Mouse (Mus musculus) limb, embryonic 14.5 days (tissue): ENCODE measurements at regions not wholly inside any gene's neighbourhood (a gene's known extent, or its start where the extent isn't known, plus 50 kb on each side); places are given as distances from the start of the nearest gene placed in this dataset.
A peak's percentile ranks its signal among the peaks of the same experiment; 100 is the strongest.

Experiments
- ATAC-seq: fragments of 200-750 bp; cut with Nextera tagmentation; 2 replicates; pipeline ENCODE4 v1.8.0; 2017; ENCODE audit warnings: low read depth, moderate number of reproducible peaks, moderate TSS enrichment; ENCODE audit not compliant: low FRiP score
- DNase-seq: peaks from one replicate; pipeline ENCODE4 v3.0.0-alpha.2; 2015; ENCODE audit warnings: low spot score
- H3K27ac ChIP-seq: fragments of 300-500 bp; sonication (generic); replicated peaks from 2 replicates; pipeline ENCODE4 v1.5.1; 2014; ENCODE audit warnings: low read depth, mild to moderate bottlenecking, low read length, moderate library complexity, mixed read lengths
- H3K27me3 ChIP-seq: fragments of 300-500 bp; sonication (generic); 2 replicates; pipeline ENCODE4 v1.6.1; 2014; ENCODE audit warnings: low read length, mixed read lengths; ENCODE audit not compliant: control insufficient read depth, insufficient read depth
- H3K36me3 ChIP-seq: fragments of 300-500 bp; sonication (generic); 2 replicates; pipeline ENCODE4 v1.6.1; 2014; ENCODE audit warnings: mild to moderate bottlenecking, low read length, moderate library complexity, mixed read lengths; ENCODE audit not compliant: control insufficient read depth, insufficient read depth
- H3K4me1 ChIP-seq: fragments of 300-500 bp; sonication (generic); 2 replicates; pipeline ENCODE4 v1.6.1; 2014; ENCODE audit warnings: antibody characterized with exemption, low read length, mixed read lengths; ENCODE audit not compliant: control insufficient read depth, insufficient read depth
- H3K4me2 ChIP-seq: fragments of 300-500 bp; sonication (generic); replicated peaks from 2 replicates; pipeline ENCODE4 v1.6.1; 2014; ENCODE audit warnings: low read depth, mild to moderate bottlenecking, low read length, moderate library complexity; ENCODE audit not compliant: severe bottlenecking
- H3K4me3 ChIP-seq: fragments of 300-500 bp; sonication (generic); replicated peaks from 2 replicates; pipeline ENCODE4 v1.5.1; 2014; ENCODE audit warnings: low read length
- H3K9ac ChIP-seq: fragments of 300-500 bp; sonication (generic); 2 replicates; pipeline ENCODE4 v1.6.1; 2014; ENCODE audit warnings: mild to moderate bottlenecking, low read depth, low read length, moderate library complexity; ENCODE audit not compliant: severe bottlenecking
- H3K9me3 ChIP-seq: fragments of 300-500 bp; sonication (generic); 2 replicates; pipeline ENCODE4 v1.6.1; 2016; ENCODE audit warnings: low read length; ENCODE audit not compliant: control insufficient read depth
- POLR2A ChIP-seq: fragments of 200-500 bp; IDR thresholded peaks from 2 replicates; pipeline ENCODE4 v1.8.0; 2012; ENCODE audit warnings: inconsistent platforms, mild to moderate bottlenecking, moderate library complexity, borderline replicate concordance; ENCODE audit not compliant: insufficient read depth, insufficient read length; ENCODE audit errors: extremely low read depth
- WGBS: fragments of 180-500 bp; shearing (Covaris S2); extraction: QIAGEN DNeasy Blood & Tissue Kit; methylation state at CpG from one replicate; pipeline ENCODE4 v1.1.7; 2014; 5-methylcytosine and 5-hydroxymethylcytosine counted together

DNA sequence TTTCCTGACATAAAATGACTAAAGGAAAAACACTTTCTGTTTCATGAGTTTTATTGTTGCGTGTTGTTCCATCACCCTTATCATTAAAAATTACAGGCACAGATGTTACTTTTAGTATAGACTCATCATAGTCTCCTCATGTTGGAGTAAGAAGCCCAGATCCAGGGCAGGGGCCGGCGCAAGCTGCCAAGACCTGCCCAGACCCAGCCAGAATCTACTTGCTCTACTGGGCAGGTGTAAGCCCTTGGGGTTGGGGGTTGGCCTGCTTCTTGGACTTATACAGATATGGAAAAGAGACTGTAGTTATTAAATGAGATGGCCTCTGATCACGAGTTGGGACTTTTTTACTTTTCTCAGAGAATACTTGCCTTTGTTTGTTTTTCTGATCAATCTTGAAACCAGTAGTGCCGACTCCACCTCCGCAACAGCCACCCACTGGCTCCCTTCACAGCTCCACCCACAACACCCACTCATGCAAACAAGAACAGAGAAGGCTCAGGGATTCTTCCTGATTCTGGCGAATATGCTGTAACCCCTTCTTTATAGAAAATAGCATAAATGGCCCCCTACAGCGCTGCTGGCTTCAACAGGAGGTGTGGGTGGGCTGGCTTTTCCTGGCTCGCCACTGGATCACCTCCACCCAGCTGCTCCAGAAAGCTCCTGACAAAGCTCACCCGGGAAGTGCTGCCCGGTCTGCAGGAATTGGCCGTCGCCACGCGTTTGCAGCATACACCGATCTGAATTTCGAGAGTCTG is 689.9 kb upstream of the Car8 start:
- no peak for TF ChIP-seq POLR2A
- Histone ChIP-seq H3K4me3 (no peak overlapping the region), H3K4me2 (no peak overlapping the region), H3K9ac (no peak overlapping the region), H3K27me3 (no peaks in the 10 kb centered on the region), H3K4me1 (peaks cover 7% of the 10 kb centered on the region), H3K36me3 (no peaks in the 10 kb centered on the region), H3K9me3 (no peaks in the 10 kb centered on the region), H3K27ac (no peak overlapping the region)
- no peak for DNase-seq
- no peak for ATAC-seq
- 63% methylated on average over 17 of the region's 17 CpGs for WGBS

DNA sequence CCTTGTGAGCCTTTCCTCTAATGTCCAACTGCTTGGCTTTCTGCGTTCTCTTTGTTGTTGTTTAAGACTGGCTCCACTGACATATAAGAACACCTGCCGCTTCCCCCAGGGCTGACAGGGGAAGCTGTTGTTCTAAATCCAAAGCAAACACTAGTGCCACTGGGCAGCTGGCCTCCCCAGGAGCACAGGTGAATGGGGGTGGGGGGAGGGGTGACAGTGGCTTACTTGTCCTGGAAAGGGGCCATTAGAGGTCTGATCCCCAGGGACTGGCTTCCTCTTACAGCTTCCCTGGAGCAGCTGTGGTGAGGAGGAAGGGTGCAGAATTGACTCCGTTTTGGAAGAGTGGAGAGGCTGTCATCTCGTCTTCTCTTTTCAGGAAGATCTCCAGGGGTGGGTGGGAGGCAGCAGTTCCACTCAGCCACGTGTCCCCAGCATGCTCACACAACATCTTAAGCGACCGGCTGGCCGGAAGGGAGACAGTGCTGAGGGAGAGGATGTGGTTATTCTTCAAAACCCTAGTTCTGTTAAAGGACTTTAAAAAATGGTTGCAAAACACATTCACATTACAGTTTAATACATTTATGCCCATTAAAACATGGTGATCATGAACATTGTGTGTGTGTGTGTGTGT is 688.5 kb upstream of the Car8 start:
- Histone ChIP-seq H3K27ac (no peak overlapping the region), H3K27me3 (no peaks in the 10 kb centered on the region), H3K36me3 (no peaks in the 10 kb centered on the region), H3K4me2 (no peak overlapping the region), H3K9me3 (no peaks in the 10 kb centered on the region), H3K4me1 (peaks cover 13% of the 10 kb centered on the region), H3K9ac (no peak overlapping the region), H3K4me3 (no peak overlapping the region)
- no peak for TF ChIP-seq POLR2A
- DNase-seq (no peak), ATAC-seq (0 out of 2 replicates have a peak, but pooled peaks have one; percentile 9)
- WGBS: 40% methylated on average over 8 of the region's 8 CpGs

DNA sequence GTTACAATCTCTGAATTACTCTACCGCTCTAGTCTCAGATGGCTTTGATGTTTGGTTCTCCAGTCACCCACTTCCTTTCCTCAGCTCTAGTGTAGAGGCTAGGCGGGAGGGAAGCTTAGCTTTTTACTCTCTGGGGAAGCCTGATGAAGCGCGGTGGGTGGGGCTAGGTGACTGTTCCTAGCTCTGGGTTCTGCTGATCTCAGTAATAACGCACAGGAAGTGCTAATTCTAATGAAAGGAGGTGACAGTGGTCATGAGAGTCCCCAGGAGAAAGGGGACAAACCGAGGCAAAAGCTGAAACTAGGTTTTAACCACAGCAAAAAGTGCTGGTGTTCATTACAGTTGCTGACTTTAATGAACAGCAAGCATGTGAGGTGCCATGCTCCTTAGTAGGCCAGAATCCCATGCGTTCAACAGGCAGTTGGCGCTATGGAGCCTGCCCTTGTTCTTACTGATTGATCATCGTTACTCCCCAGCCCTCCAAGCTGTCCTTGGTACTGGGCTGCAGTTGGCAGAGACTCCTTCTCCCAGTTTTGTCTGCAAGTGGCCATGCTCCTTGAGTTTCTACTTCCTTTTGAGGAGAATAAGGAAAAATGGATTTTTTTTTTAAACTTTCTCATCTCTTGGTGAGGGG is 687.9 kb upstream of the Car8 start:
- no peak for DNase-seq
- no peak for ATAC-seq
- Histone ChIP-seq H3K36me3 (no peaks in the 10 kb centered on the region), H3K27ac (no peak overlapping the region), H3K4me2 (no peak overlapping the region), H3K9me3 (no peaks in the 10 kb centered on the region), H3K4me1 (peaks cover 18% of the 10 kb centered on the region), H3K27me3 (no peaks in the 10 kb centered on the region), H3K4me3 (no peak overlapping the region), H3K9ac (no peak overlapping the region)
- 36% methylated on average over 9 of the region's 9 CpGs for WGBS
- TF ChIP-seq POLR2A: no peak

DNA sequence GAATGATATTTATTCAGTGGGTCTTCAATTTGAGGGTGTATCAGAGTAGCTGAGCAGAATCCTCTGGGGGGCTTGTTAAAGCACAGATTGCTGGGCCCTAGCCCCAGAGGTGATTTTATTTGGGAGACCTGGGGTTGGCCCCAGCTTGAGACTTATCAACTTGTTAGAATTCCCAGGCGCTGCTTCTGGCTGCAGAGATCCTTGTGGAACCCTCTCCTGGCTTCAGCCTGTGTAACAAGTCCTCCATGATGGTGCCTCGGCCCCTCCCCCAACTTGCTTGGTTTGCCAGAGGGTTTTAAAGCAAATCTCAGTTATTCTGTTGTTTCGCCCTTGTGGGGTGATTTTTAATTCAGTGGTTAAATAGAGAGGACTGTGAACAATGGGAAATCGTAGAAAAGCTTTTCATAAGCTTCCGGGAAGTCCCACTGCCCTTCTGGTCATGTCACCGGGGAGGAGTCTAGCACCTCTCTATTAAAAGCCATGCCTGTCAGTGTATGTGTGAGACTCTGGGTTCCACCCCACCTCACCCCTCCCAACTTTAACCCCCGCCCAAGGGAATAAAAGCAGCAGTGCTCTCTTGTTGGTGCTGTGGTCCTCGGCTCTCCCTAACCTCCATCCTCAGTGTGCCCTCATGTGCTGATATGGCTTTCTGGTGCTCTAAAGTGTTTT is 684.0 kb upstream of the Car8 start:
- Histone ChIP-seq H3K4me1 (peaks cover 23% of the 10 kb centered on the region), H3K9ac (no peak overlapping the region)
- no peak for DNase-seq

More for the DNA sequence above, 684.0 kb upstream of the Car8 start:
- 51% methylated on average over 8 of the region's 8 CpGs for WGBS
- ATAC-seq: no peak
- Histone ChIP-seq H3K36me3 (no peaks in the 10 kb centered on the region), H3K9me3 (no peaks in the 10 kb centered on the region), H3K4me3 (no peak overlapping the region), H3K27ac (no peak overlapping the region), H3K4me2 (no peak overlapping the region), H3K27me3 (no peaks in the 10 kb centered on the region)
- TF ChIP-seq POLR2A: no peak
